Mouse (Mus musculus) MEL (cell line): ENCODE measurements around the gene Mfsd4b5. TPM values are rescaled to one million over a fixed set of nuclear protein-coding genes. Genes with fewer than 3 reads are reported as not detected.
A peak's percentile ranks its signal among the peaks of the same experiment; 100 is the strongest.

Experiments used
- DNase-seq: peaks from one replicate; pipeline ENCODE4 v3.0.0; 2011; ENCODE audit warnings: low read depth, low spot score
- H3K27ac ChIP-seq: 2 replicates; pipeline ENCODE4 v1.5.1; 2012; ENCODE audit warnings: low read depth, mild to moderate bottlenecking, control low read depth, low read length, moderate library complexity; ENCODE audit not compliant: control insufficient read depth
- H3K27me3 ChIP-seq, 2 experiments: fragments of 150-350 bp in 1 of 2; sonication (generic) in 1 of 2; 2 replicates each; pipeline ENCODE4 v1.6.1; 2012; ENCODE audit warnings: low read length in 2 of 2, mild to moderate bottlenecking in 2 of 2, improper control_type of control experiment in 1 of 2, moderate library complexity in 1 of 2; ENCODE audit not compliant: insufficient read depth in 2 of 2, control insufficient read depth in 1 of 2
- H3K36me3 ChIP-seq, 2 experiments: 2 replicates each; pipeline ENCODE4 v1.6.1; 2012 to 2014; ENCODE audit warnings: low read length in 2 of 2, improper control_type of control experiment in 1 of 2, inconsistent platforms in 1 of 2, mild to moderate bottlenecking in 1 of 2; ENCODE audit not compliant: insufficient read depth in 2 of 2, control insufficient read depth in 1 of 2
- H3K4me1 ChIP-seq, 2 experiments: fragments of 150-350 bp in 1 of 2; sonication (generic) in 1 of 2; 2 replicates each; pipeline ENCODE4 v1.6.1; 2012; ENCODE audit warnings: low read length in 2 of 2, improper control_type of control experiment in 1 of 2, mild to moderate bottlenecking in 1 of 2; ENCODE audit not compliant: insufficient read depth in 2 of 2, control insufficient read depth in 1 of 2
- H3K4me3 ChIP-seq, 2 experiments: fragments of 150-350 bp in 1 of 2; sonication (generic) in 1 of 2; 2 replicates each; pipeline ENCODE4 v1.5.1; 2012; ENCODE audit warnings: low read depth in 2 of 2, low read length in 2 of 2, mild to moderate bottlenecking in 2 of 2, moderate library complexity in 2 of 2, control low read depth in 1 of 2, improper control_type of control experiment in 1 of 2; ENCODE audit not compliant: control insufficient read depth in 1 of 2, insufficient read depth in 1 of 2
- H3K79me2 ChIP-seq: 2 replicates; pipeline ENCODE4 v1.6.1; 2012; ENCODE audit warnings: mild to moderate bottlenecking, low read length, moderate library complexity; ENCODE audit not compliant: control insufficient read depth, poor library complexity, insufficient read depth
- H3K9ac ChIP-seq: 2 replicates; pipeline ENCODE4 v1.6.1; 2012; ENCODE audit warnings: low read depth, mild to moderate bottlenecking, control low read depth, low read length, moderate library complexity; ENCODE audit not compliant: control insufficient read depth, poor library complexity, severe bottlenecking
- H3K9me3 ChIP-seq: fragments of 150-350 bp; sonication (generic); replicated peaks from 2 replicates; pipeline ENCODE4 v1.6.1; 2012; ENCODE audit warnings: mild to moderate bottlenecking, low read length, improper control_type of control experiment, moderate library complexity; ENCODE audit not compliant: insufficient read depth
- BHLHE40 ChIP-seq: IDR thresholded peaks from 2 replicates; pipeline ENCODE4 v1.6.1; 2012; ENCODE audit warnings: low read depth, mild to moderate bottlenecking, inconsistent platforms, low read length, improper control_type of control experiment, borderline replicate concordance
- CHD1 ChIP-seq: IDR thresholded peaks from 2 replicates; pipeline ENCODE4 v1.6.1; 2012; ENCODE audit warnings: low read depth, mild to moderate bottlenecking, inconsistent platforms, low read length, improper control_type of control experiment
- CHD2 ChIP-seq: IDR thresholded peaks from 2 replicates; pipeline ENCODE4 v1.6.1; 2011; ENCODE audit warnings: low read length, improper control_type of control experiment
- E2F4 ChIP-seq: IDR thresholded peaks from 2 replicates; pipeline ENCODE4 v1.6.1; 2011; ENCODE audit warnings: low read depth, low read length, improper control_type of control experiment, borderline replicate concordance
- ELF1 ChIP-seq: IDR thresholded peaks from 2 replicates; pipeline ENCODE4 v1.6.1; 2014; ENCODE audit warnings: low read depth, mild to moderate bottlenecking, inconsistent platforms, low read length, improper control_type of control experiment, moderate library complexity
- ETS1 ChIP-seq: IDR thresholded peaks from 2 replicates; pipeline ENCODE4 v1.6.1; 2012; ENCODE audit warnings: low read depth, mild to moderate bottlenecking, inconsistent platforms, low read length, improper control_type of control experiment, moderate library complexity
- GABPA ChIP-seq: IDR thresholded peaks from 2 replicates; pipeline ENCODE4 v1.6.1; 2012; ENCODE audit warnings: low read depth, mild to moderate bottlenecking, inconsistent platforms, low read length, improper control_type of control experiment, moderate library complexity
- GATA1 ChIP-seq: IDR thresholded peaks from 2 replicates; pipeline ENCODE4 v1.6.1; 2011; ENCODE audit warnings: low read depth, low read length, improper control_type of control experiment
- HCFC1 ChIP-seq: IDR thresholded peaks from 2 replicates; pipeline ENCODE4 v1.6.1; 2012; ENCODE audit warnings: low read depth, mild to moderate bottlenecking, inconsistent platforms, low read length, improper control_type of control experiment, moderate library complexity
- JUND ChIP-seq: IDR thresholded peaks from 2 replicates; pipeline ENCODE4 v1.6.1; 2011; ENCODE audit warnings: low read depth, mild to moderate bottlenecking, improper control_type of control experiment, low read length
- MAX ChIP-seq: IDR thresholded peaks from 2 replicates; pipeline ENCODE4 v1.6.1; 2011; ENCODE audit warnings: low read length, improper control_type of control experiment
- MAZ ChIP-seq: IDR thresholded peaks from 2 replicates; pipeline ENCODE4 v1.6.1; 2012; ENCODE audit warnings: low read depth, mild to moderate bottlenecking, inconsistent platforms, low read length, improper control_type of control experiment
- MEF2A ChIP-seq: IDR thresholded peaks from 2 replicates; pipeline ENCODE4 v1.6.1; 2014; ENCODE audit warnings: low read depth, mild to moderate bottlenecking, inconsistent platforms, low read length, improper control_type of control experiment; ENCODE audit not compliant: poor library complexity, insufficient replicate concordance, severe bottlenecking; ENCODE audit errors: extremely low read depth
- MXI1 ChIP-seq: IDR thresholded peaks from 2 replicates; pipeline ENCODE4 v1.6.1; 2011; ENCODE audit warnings: mild to moderate bottlenecking, low read depth, low read length, improper control_type of control experiment
- NRF1 ChIP-seq: IDR thresholded peaks from 2 replicates; pipeline ENCODE4 v1.6.1; 2014; ENCODE audit warnings: low read depth, mild to moderate bottlenecking, inconsistent platforms, low read length, improper control_type of control experiment, moderate library complexity; ENCODE audit not compliant: poor library complexity, insufficient read depth, severe bottlenecking
- RCOR1 ChIP-seq: IDR thresholded peaks from 2 replicates; pipeline ENCODE4 v1.6.1; 2012; ENCODE audit warnings: low read depth, mild to moderate bottlenecking, inconsistent platforms, low read length, improper control_type of control experiment
- SIN3A ChIP-seq: IDR thresholded peaks from 2 replicates; pipeline ENCODE4 v1.6.1; 2012; ENCODE audit warnings: low read length, improper control_type of control experiment, inconsistent platforms
- TAL1 ChIP-seq: IDR thresholded peaks from 2 replicates; pipeline ENCODE4 v1.6.1; 2012; ENCODE audit warnings: mild to moderate bottlenecking, inconsistent platforms, low read length, moderate library complexity, mixed read lengths
- TBP ChIP-seq: IDR thresholded peaks from 2 replicates; pipeline ENCODE4 v1.8.0; 2011; ENCODE audit warnings: low read depth, low read length, improper control_type of control experiment
- USF1 ChIP-seq: IDR thresholded peaks from 2 replicates; pipeline ENCODE4 v1.6.1; 2014; ENCODE audit warnings: low read depth, mild to moderate bottlenecking, inconsistent platforms, low read length, improper control_type of control experiment, moderate library complexity
- ZC3H11A ChIP-seq: IDR thresholded peaks from 2 replicates; pipeline ENCODE4 v1.6.1; 2012; ENCODE audit warnings: low read depth, mild to moderate bottlenecking, inconsistent platforms, low read length, improper control_type of control experiment
- polyA plus RNA-seq, 2 experiments: library from polyadenylated mRNA; stranded (reverse) in 1 of 2; unstranded in 1 of 2; fragments of >175 nt in 1 of 2; fragments of >200 nt in 1 of 2; gene quantifications; 2 replicates each; pipeline versions ENCODE4 v1.2.1 to v1.2.4; 2012; ENCODE audit warnings: low replicate concordance in 2 of 2, low read depth in 1 of 2; ENCODE audit not compliant: insufficient read length in 2 of 2, insufficient read depth in 1 of 2, missing spikeins in 1 of 2
- total RNA-seq: library from RNA; depleted of rRNA; stranded (reverse); fragments of 300-350 nt; gene quantifications from 2 replicates; pipeline ENCODE4 v1.2.3, GENCODE M21; 2012

Mfsd4b5 gene
- total and polyA plus RNA-seq, 3 experiments, result not detected

GRCm38 (mm10) chr10:39991155-39991554, 4.7 kb upstream of the Mfsd4b5 start (continued):
- no peak for TF ChIP-seq MAX
- no peak for TF ChIP-seq GABPA
- TF ChIP-seq USF1, result no peak
- peak; percentile 99 for TF ChIP-seq RCOR1
- TF ChIP-seq MAZ, result 0 out of 2 replicates have a peak, but pooled peaks have one; percentile 33
- TF ChIP-seq E2F4, result no peak
- peak; percentile 79 for TF ChIP-seq ETS1
- no peak for TF ChIP-seq ZC3H11A
- peak; percentile 68 for TF ChIP-seq TAL1
- 0 out of 2 replicates have a peak, but pooled peaks have one; percentile 55 for TF ChIP-seq BHLHE40
- TF ChIP-seq HCFC1, result no peak
- no peak for TF ChIP-seq NRF1

GRCm38 (mm10) chr10:39982604-39983003, 3.8 kb downstream of the Mfsd4b5 start:
- H3K79me2 ChIP-seq, result no peaks in the 10 kb centered on the region
- no peaks in the 10 kb centered on the region for H3K9me3 ChIP-seq
- H3K4me1 ChIP-seq, result no peaks in the 10 kb centered on the region
- no peak overlapping the region for H3K9ac ChIP-seq
- H3K36me3 ChIP-seq, result no peaks in the 10 kb centered on the region
- TF ChIP-seq TAL1, result no peak
- no peak for TF ChIP-seq MXI1
- TF ChIP-seq MAX, result no peak
- TF ChIP-seq TBP, result no peak
- no peak for TF ChIP-seq MEF2A
- H3K4me3 ChIP-seq, result no peak overlapping the region
- DNase-seq, result no peak
- H3K27ac ChIP-seq, result no peak overlapping the region
- H3K27me3 ChIP-seq, result no peaks in the 10 kb centered on the region

- Histone ChIP-seq H3K27me3 (no peaks in the 10 kb centered on the region; a peak in 1 of 4 replicates), H3K79me2 (no peaks in the 10 kb centered on the region), H3K9ac (no peak overlapping the region), H3K36me3 (no peaks in the 10 kb centered on the region), H3K27ac (no peak overlapping the region), H3K4me1 (no peaks in the 10 kb centered on the region), H3K9me3 (no peaks in the 10 kb centered on the region), H3K4me3 (no peak overlapping the region)
- no peak for DNase-seq
- no peak for TF ChIP-seq SIN3A
- TF ChIP-seq ZC3H11A, result no peak
- TF ChIP-seq MAX, result no peak
- TF ChIP-seq ELF1, result no peak
- TF ChIP-seq CHD1, result no peak
- TF ChIP-seq CHD2, result no peak
- TF ChIP-seq JUND, result no peak
- no peak for TF ChIP-seq HCFC1
- TF ChIP-seq MEF2A, result no peak
- TF ChIP-seq MAZ, result no peak
- no peak for TF ChIP-seq GATA1
- no peak for TF ChIP-seq TBP
Measured at GRCm38 (mm10) chr10:39978231-39978630, 8.2 kb downstream of the Mfsd4b5 start.
